Mouse (Mus musculus) ES-Bruce4 (cell line): ENCODE results near the gene Dscaml1.

ENCODE experiments used
- CTCF ChIP-seq: IDR thresholded peaks from one replicate; pipeline ENCODE4 v1.8.1; 2011; ENCODE audit warnings: low read depth, low read length
- POLR2A ChIP-seq: IDR thresholded peaks from one replicate; pipeline ENCODE4 v1.8.1; 2011; ENCODE audit warnings: low read length; ENCODE audit not compliant: insufficient read depth

DNA sequence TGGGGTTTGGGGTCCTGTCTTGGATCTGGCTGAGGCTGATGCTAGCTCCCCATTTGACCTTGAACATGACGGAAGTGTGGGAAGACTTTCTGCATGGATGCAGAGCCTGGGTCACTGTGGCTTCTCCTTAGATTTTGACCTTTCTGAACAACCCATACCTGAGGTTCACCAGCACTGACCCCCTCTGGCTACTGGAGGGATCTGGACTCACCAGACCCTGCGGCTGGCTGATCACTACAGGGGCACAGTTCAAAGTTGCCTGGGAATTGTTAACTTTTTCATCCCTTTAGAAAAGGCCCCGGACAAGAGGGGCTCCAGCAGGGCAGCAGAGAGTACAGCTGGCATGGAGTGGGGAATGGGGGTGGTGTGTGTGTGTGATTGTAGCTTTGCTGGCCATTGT is 19.6 kb upstream of the Dscaml1 start:
- TF ChIP-seq POLR2A, result no peak
- TF ChIP-seq CTCF, result no peak
